ENCODE assay signal across 23 mouse cellular contexts in genomic region chr16:20169071-20169470, GRCm38 (mm10). TPM values are rescaled to one million over a fixed set of nuclear protein-coding genes. Genes with fewer than 3 reads are reported as not detected.
DNase-seq lines count a peak whose midpoint lies in the region; ATAC-seq and TF ChIP-seq lines count a peak whose summit lies in the region.
"Had no signal": no experiment of that assay in that cellular context is flagged by ENCODE, and none has a peak within 500 bp of the region (broad histone marks: within the 10 kb centered on the region; RNA-seq: fewer than 3 reads in every experiment).

No protein-coding gene starts in this region.

- TF ChIP-seq CTCF in forebrain, postnatal 0 days (IDR thresholded peaks at IDR 0.05; ENCODE audit: low read depth): no peak
- no peak for TF ChIP-seq CTCF in layer of hippocampus, adult 2 months (conservative IDR thresholded peaks at IDR 0.05)
- no peak for TF ChIP-seq CTCF in CH12.LX (conservative IDR thresholded peaks at IDR 0.05 in 1 of 2, IDR thresholded peaks at IDR 0.05 in 1 of 2; ENCODE audit: low read depth in 2 of 2, low read length in 2 of 2)
- no peak for TF ChIP-seq CTCF in liver, embryonic 14.5 days (IDR thresholded peaks at IDR 0.05; ENCODE audit: low read depth)

- dilution Hi-C loops in CH12.LX (cut with MboI; ENCODE audit: extremely low pct_ligation_motif_present, extremely low pct_unique_long_range_greater_than_20kb, low sequenced_read_pairs): no loop called here

- peaks cover 4% of the 10 kb centered on the region; the same call in 1 of the 2 replicates for H3K79me2 ChIP-seq in CH12.LX (replicated peaks; ENCODE audit: control insufficient read depth, extremely low read depth, insufficient read depth, poor library complexity, severe bottlenecking)

- H3K27ac ChIP-seq in forebrain, postnatal 0 days (ENCODE audit: low read depth, low read length): no peak overlapping the region
- H3K27ac ChIP-seq in forebrain, embryonic 14.5 days (ENCODE audit: low read depth, low read length): no peak overlapping the region
- H3K27ac ChIP-seq in layer of hippocampus, adult 2 months: peak overlapping the region; percentile 21
- peak overlapping the region; percentile 40; the same call in 1 of the 2 replicates for H3K27ac ChIP-seq in CH12.LX (ENCODE audit: insufficient read depth, low read depth)
- peak overlapping the region; percentile 26 for H3K27ac ChIP-seq in liver, embryonic 14.5 days
- H3K27ac ChIP-seq: embryonic facial prominence, embryonic 12.5 days; forebrain, embryonic 15.5 days; intestine, embryonic 15.5 days; left cerebral cortex, adult 2 months; limb, embryonic 12.5 days had no signal

- H3K27me3 ChIP-seq in forebrain, postnatal 0 days (ENCODE audit: insufficient read depth, low read length): no peaks in the 10 kb centered on the region
- H3K27me3 ChIP-seq in forebrain, embryonic 14.5 days (replicated peaks; ENCODE audit: control insufficient read depth, insufficient read depth, low read length): no peaks in the 10 kb centered on the region
- H3K27me3 ChIP-seq in CH12.LX (replicated peaks): no peaks in the 10 kb centered on the region
- no peaks in the 10 kb centered on the region for H3K27me3 ChIP-seq in liver, embryonic 14.5 days (ENCODE audit: control insufficient read depth, insufficient read depth, low read length)
- H3K27me3 ChIP-seq: embryonic facial prominence, embryonic 12.5 days; forebrain, embryonic 15.5 days; hindbrain, embryonic 15.5 days; intestine, embryonic 15.5 days; limb, embryonic 12.5 days had no signal

- no peak overlapping the region for H3K4me2 ChIP-seq in forebrain, postnatal 0 days (ENCODE audit: low read depth)
- H3K4me2 ChIP-seq in forebrain, embryonic 14.5 days (ENCODE audit: low read length): no peak overlapping the region
- no peak overlapping the region for H3K4me2 ChIP-seq in CH12.LX (ENCODE audit: insufficient read depth, low read depth, poor library complexity, severe bottlenecking)
- no peak overlapping the region; the same call in 1 of the 2 replicates for H3K4me2 ChIP-seq in liver, embryonic 14.5 days (ENCODE audit: low read depth)
- H3K4me2 ChIP-seq: embryonic facial prominence, embryonic 12.5 days; forebrain, embryonic 15.5 days; heart, embryonic 11.5 days; hindbrain, embryonic 15.5 days; intestine, embryonic 15.5 days; limb, embryonic 12.5 days had no signal

- in situ Hi-C loops in CH12.LX (cut with MboI; ENCODE audit: low pct_ligation_motif_present, low pct_unique_long_range_greater_than_20kb, low sequenced_read_pairs): no loop called here

- 74% methylated on average over 3 of the region's 3 CpGs for WGBS in forebrain, postnatal 0 days
- WGBS in forebrain, embryonic 14.5 days: 91% methylated on average over 3 of the region's 3 CpGs
- WGBS in liver, embryonic 14.5 days (ENCODE audit: insufficient replicate concordance): 77% methylated on average over 3 of the region's 3 CpGs

- no peak for DNase-seq in forebrain, postnatal 0 days
- DNase-seq in forebrain, embryonic 14.5 days (ENCODE audit: low spot score): no peak
- no peak for DNase-seq in layer of hippocampus, adult 2 months (ENCODE audit: low spot score in 2 of 2)
- DNase-seq in layer of hippocampus, adult 11-12 months (ENCODE audit: low spot score): no peak
- no peak for DNase-seq in CH12.LX (ENCODE audit: extremely low read depth)
- no peak for DNase-seq in liver, embryonic 14.5 days (ENCODE audit: low read depth in 3 of 3, low spot score in 3 of 3)
- no peak for DNase-seq in testis, postnatal 10 days (ENCODE audit: low spot score)
- DNase-seq in left cerebral cortex, adult 11 months (ENCODE audit: low spot score): no peak
- DNase-seq: cerebellum, adult 8-10 months; cerebellum, postnatal 36 days; kidney, postnatal 10 days; retina, postnatal 1 day; right cerebral cortex, postnatal 14 days; thymus, adult 18-20 months; thymus, postnatal 25 days had no signal

- ATAC-seq in forebrain, postnatal 0 days: peak; percentile 36
- no peak for ATAC-seq in forebrain, embryonic 14.5 days
- ATAC-seq in liver, embryonic 14.5 days (ENCODE audit: insufficient read depth): no peak
- ATAC-seq: forebrain, embryonic 15.5 days; intestine, embryonic 15.5 days had no signal

- TF ChIP-seq RAD21 in CH12.LX (IDR thresholded peaks at IDR 0.05; ENCODE audit: low read depth, low read length): no peak

- H3K9ac ChIP-seq in forebrain, postnatal 0 days: no peak overlapping the region
- no peak overlapping the region for H3K9ac ChIP-seq in forebrain, embryonic 14.5 days (ENCODE audit: low read length)
- H3K9ac ChIP-seq in CH12.LX (ENCODE audit: insufficient read depth, low read depth): no peak overlapping the region
- no peak overlapping the region for H3K9ac ChIP-seq in liver, embryonic 14.5 days (replicated peaks)
- H3K9ac ChIP-seq: embryonic facial prominence, embryonic 12.5 days; forebrain, embryonic 15.5 days; hindbrain, embryonic 15.5 days; intestine, embryonic 15.5 days; limb, embryonic 12.5 days had no signal

- H3K9me3 ChIP-seq in forebrain, postnatal 0 days (ENCODE audit: low read length): no peaks in the 10 kb centered on the region
- H3K9me3 ChIP-seq in forebrain, embryonic 14.5 days (replicated peaks; ENCODE audit: control insufficient read depth, low read length): no peaks in the 10 kb centered on the region
- peaks cover 3% of the 10 kb centered on the region for H3K9me3 ChIP-seq in CH12.LX (replicated peaks; ENCODE audit: low read length)
- H3K9me3 ChIP-seq in liver, embryonic 14.5 days (ENCODE audit: control insufficient read depth, low read length): no peaks in the 10 kb centered on the region
- H3K9me3 ChIP-seq: embryonic facial prominence, embryonic 12.5 days; G1E; hindbrain, embryonic 15.5 days; intestine, embryonic 15.5 days had no signal

- TF ChIP-seq POLR2A in CH12.LX (IDR thresholded peaks at IDR 0.05; ENCODE audit: low read depth, low read length): no peak

- H3K4me1 ChIP-seq in forebrain, postnatal 0 days (ENCODE audit: insufficient read depth): no peaks in the 10 kb centered on the region
- no peaks in the 10 kb centered on the region for H3K4me1 ChIP-seq in forebrain, embryonic 14.5 days (ENCODE audit: control insufficient read depth, insufficient read depth, low read length)
- H3K4me1 ChIP-seq in CH12.LX (ENCODE audit: control insufficient read depth in 1 of 2, insufficient read depth in 2 of 2): 0 out of 4 replicates have a peak, but pooled peaks cover 0 to 2% of the 10 kb centered on the region in 2 experiments
- peaks cover 5 to 11% of the 10 kb centered on the region in 2 experiments for H3K4me1 ChIP-seq in liver, embryonic 14.5 days (replicated peaks; ENCODE audit: control insufficient read depth in 2 of 2, insufficient read depth in 2 of 2, low read length in 1 of 2)
- H3K4me1 ChIP-seq: embryonic facial prominence, embryonic 12.5 days; forebrain, embryonic 15.5 days; hindbrain, embryonic 15.5 days; intestine, embryonic 15.5 days; limb, embryonic 12.5 days had no signal

- H3K36me3 ChIP-seq in forebrain, postnatal 0 days (ENCODE audit: insufficient read depth): peaks cover 35% of the 10 kb centered on the region
- H3K36me3 ChIP-seq in forebrain, embryonic 14.5 days (ENCODE audit: control insufficient read depth, insufficient read depth, low read length): peaks cover 86% of the 10 kb centered on the region
- H3K36me3 ChIP-seq in CH12.LX (replicated peaks in 1 of 2; ENCODE audit: control insufficient read depth in 1 of 2, insufficient read depth in 1 of 2, low read length in 1 of 2): peaks cover 48 to 87% of the 10 kb centered on the region in 2 experiments
- H3K36me3 ChIP-seq in liver, embryonic 14.5 days (replicated peaks; ENCODE audit: control insufficient read depth, insufficient read depth, low read depth): peaks cover 14% of the 10 kb centered on the region

- TF ChIP-seq EP300 in CH12.LX (IDR thresholded peaks at IDR 0.05; ENCODE audit: low read length): no peak
- TF ChIP-seq EP300 in liver, embryonic 14.5 days (IDR thresholded peaks at IDR 0.05; ENCODE audit: low read depth): no peak

- H3K4me3 ChIP-seq in forebrain, postnatal 0 days (ENCODE audit: low read depth, low read length): no peak overlapping the region
- no peak overlapping the region for H3K4me3 ChIP-seq in forebrain, embryonic 14.5 days (ENCODE audit: low read depth, low read length)
- H3K4me3 ChIP-seq in layer of hippocampus, adult 2 months: no peak overlapping the region
- no peak overlapping the region for H3K4me3 ChIP-seq in CH12.LX (replicated peaks in 1 of 3; ENCODE audit: low read depth in 2 of 3, low read length in 2 of 3, poor library complexity in 1 of 3)
- no peak overlapping the region for H3K4me3 ChIP-seq in liver, embryonic 14.5 days (ENCODE audit: insufficient read depth in 1 of 2, low read depth in 2 of 2, low read length in 2 of 2)
- H3K4me3 ChIP-seq: embryonic facial prominence, embryonic 12.5 days; forebrain, embryonic 15.5 days; hindbrain, embryonic 15.5 days; intestine, embryonic 15.5 days; left cerebral cortex, adult 2 months; limb, embryonic 12.5 days had no signal

TF ChIP-seq in CH12.LX, 34 proteins besides CTCF, POLR2A, EP300 and RAD21 (continues in another document):
- TF ChIP-seq HCFC1 (IDR thresholded peaks at IDR 0.05; ENCODE audit: low read depth, low read length) (no peak), BHLHE40 (IDR thresholded peaks at IDR 0.05; ENCODE audit: low read depth, low read length) (no peak), JUND (conservative IDR thresholded peaks at IDR 0.05; ENCODE audit: low read depth, low read length) (no peak), JUN (IDR thresholded peaks at IDR 0.05; ENCODE audit: insufficient read depth, low read depth, low read length) (no peak), NELFE (IDR thresholded peaks at IDR 0.05; ENCODE audit: low read depth, low read length) (no peak), TCF12 (IDR thresholded peaks at IDR 0.05; ENCODE audit: low read depth, low read length) (no peak), CHD1 (IDR thresholded peaks at IDR 0.05; ENCODE audit: low read depth, low read length) (no peak), SIN3A (IDR thresholded peaks at IDR 0.05; ENCODE audit: low read length) (no peak), USF1 (IDR thresholded peaks at IDR 0.05; ENCODE audit: low read depth, low read length) (no peak), MAZ (IDR thresholded peaks at IDR 0.05; ENCODE audit: low read depth, low read length) (no peak), KAT2A (IDR thresholded peaks at IDR 0.05; ENCODE audit: insufficient replicate concordance, low read length) (no peak), MXI1 (IDR thresholded peaks at IDR 0.05; ENCODE audit: low read depth, low read length) (no peak)

RNA-seq across cellular contexts. Expression of gene Yeats2, which starts 28.2 kb away (rescaled TPM):
- 36.0 and 43.9 TPM in 2 replicates for total RNA-seq in forebrain, postnatal 0 days (2014; rRNA removed)
- polyA plus RNA-seq in forebrain, postnatal 0 days (2015; fragmentation: Nextera tagmentation; extraction: Ambion mirVana): 5.6 and 10.1 TPM in 2 replicates
- 15.5 and 19.5 TPM in 2 replicates for polyA plus RNA-seq in forebrain, embryonic 14.5 days (2014; fragmentation: Nextera tagmentation; extraction: Ambion mirVana)
- 10 to 100 TPM; 38.7 to 42.3 TPM for total RNA-seq in layer of hippocampus, adult 2 months (2021)
- 33.2 and 33.5 TPM in 2 replicates for total RNA-seq in CH12.LX (2012; rRNA removed)
- total RNA-seq in CH12.LX (2014; rRNA removed): 23.6 and 24.0 TPM in 2 replicates
- 37.1 and 42.6 TPM in 2 replicates for polyA plus RNA-seq in CH12.LX (2012; ENCODE audit: insufficient read length, low read depth)
- polyA plus RNA-seq in liver, embryonic 14.5 days (2012; rRNA removed): 6.1 and 7.6 TPM in 2 replicates
- 3.0 and 4.5 TPM in 2 replicates for polyA plus RNA-seq in liver, embryonic 14.5 days (2014; fragmentation: Nextera tagmentation; extraction: Ambion mirVana)

Comparison
In these comparisons a context has a peak if more than half of its experiments do, and no peak if none do; other contexts are left out.
1. H3K27ac ChIP-seq: peak in layer of hippocampus, adult 2 months (single experiment), CH12.LX (single experiment) and liver, embryonic 14.5 days (single experiment); none in forebrain, postnatal 0 days (single experiment) and forebrain, embryonic 14.5 days (single experiment).